Mouse (Mus musculus) heart, postnatal 0 days (tissue): ENCODE measurements around the gene Tcl1b3. TPM values are rescaled to one million over a fixed set of nuclear protein-coding genes. Genes with fewer than 3 reads are reported as not detected.

Experiments used
- ATAC-seq: fragments of 200-750 bp; cut with Nextera tagmentation; 2 replicates; pipeline ENCODE4 v1.8.0; 2017; ENCODE audit warnings: low read depth, moderate number of reproducible peaks, moderate library complexity; ENCODE audit not compliant: insufficient read depth
- DNase-seq: peaks from one replicate; pipeline ENCODE4 v3.0.0-alpha.2; 2016; ENCODE audit warnings: low spot score
- H3K27ac ChIP-seq: fragments of 300-500 bp; sonication (generic); 2 replicates; pipeline ENCODE4 v1.5.1; 2014; ENCODE audit warnings: low read depth, mild to moderate bottlenecking
- H3K27me3 ChIP-seq: fragments of 300-500 bp; sonication (generic); 2 replicates; pipeline ENCODE4 v1.6.1; 2014; ENCODE audit warnings: low read length, mixed read lengths; ENCODE audit not compliant: control insufficient read depth, insufficient read depth
- H3K36me3 ChIP-seq: fragments of 300-500 bp; sonication (generic); replicated peaks from 2 replicates; pipeline ENCODE4 v1.6.1; 2014; ENCODE audit warnings: low read length, mixed read lengths; ENCODE audit not compliant: control insufficient read depth, insufficient read depth
- H3K4me1 ChIP-seq: fragments of 300-500 bp; sonication (generic); 2 replicates; pipeline ENCODE4 v1.6.1; 2014; ENCODE audit warnings: antibody characterized with exemption; ENCODE audit not compliant: control insufficient read depth, insufficient read depth
- H3K4me2 ChIP-seq: fragments of 300-500 bp; sonication (generic); 2 replicates; pipeline ENCODE4 v1.6.1; 2014; ENCODE audit warnings: low read depth, mild to moderate bottlenecking, low read length, moderate library complexity
- H3K4me3 ChIP-seq: fragments of 300-500 bp; sonication (generic); 2 replicates; pipeline ENCODE4 v1.5.1; 2014; ENCODE audit warnings: low read depth, low read length
- H3K9ac ChIP-seq: fragments of 300-500 bp; sonication (generic); replicated peaks from 2 replicates; pipeline ENCODE4 v1.6.1; 2014; ENCODE audit warnings: low read depth, low read length, mixed read lengths
- H3K9me3 ChIP-seq: fragments of 300-500 bp; sonication (generic); replicated peaks from 2 replicates; pipeline ENCODE4 v1.6.1; 2016; ENCODE audit warnings: low read length; ENCODE audit not compliant: control insufficient read depth
- CTCF ChIP-seq: IDR thresholded peaks from 2 replicates; pipeline ENCODE4 v1.5.1; 2016; ENCODE audit warnings: antibody characterized with exemption, control low read depth, low read depth
- EP300 ChIP-seq: IDR thresholded peaks from 2 replicates; pipeline ENCODE4 v1.6.1; 2016; ENCODE audit warnings: antibody characterized with exemption, low read depth
- WGBS: fragments of 180-500 bp; shearing (Covaris S2); extraction: QIAGEN DNeasy Blood & Tissue Kit; methylation state at CpG from one replicate; pipeline ENCODE4 v1.1.7; 2014; 5-methylcytosine and 5-hydroxymethylcytosine counted together
- polyA plus RNA-seq: library from polyadenylated mRNA; unstranded; fragments of >200 nt; fragmentation: Nextera tagmentation; extraction: Ambion mirVana; gene quantifications from 2 replicates; pipeline ENCODE4 v1.2.1, GENCODE M21; 2015
- total RNA-seq: library from RNA; depleted of rRNA; stranded (reverse); fragments of >200 nt; gene quantifications from 2 replicates; pipeline ENCODE4 v1.2.3, GENCODE M21; 2014; ENCODE audit warnings: low replicate concordance; rRNA removed

Tcl1b3 gene
- total and polyA plus RNA-seq, 2 experiments from 2014 or later: not detected

GRCm38 (mm10) chr12:105239060-105239459 is 48.2 kb downstream of the Tcl1b3 start:
- Histone ChIP-seq H3K36me3 (no peaks in the 10 kb centered on the region), H3K9me3 (no peaks in the 10 kb centered on the region), H3K4me1 (no peaks in the 10 kb centered on the region), H3K4me3 (no peak overlapping the region), H3K4me2 (no peak overlapping the region), H3K27me3 (no peaks in the 10 kb centered on the region), H3K27ac (no peak overlapping the region), H3K9ac (no peak overlapping the region)
- TF ChIP-seq EP300 (no peak), CTCF (no peak)
- 83% methylated on average over 9 of the region's 9 CpGs for WGBS
- ATAC-seq (no peak), DNase-seq (no peak)

Other genes with a start within 250 kb of the Tcl1b3 start
- gene Syne3, start 181.2 kb upstream of the Tcl1b3 start, total RNA-seq: 5.0 TPM in 2 replicates
- gene Syne3, start 181.2 kb upstream of the Tcl1b3 start, polyA plus RNA-seq: 1.8 TPM in 2 replicates
- gene Glrx5, start 158.4 kb upstream of the Tcl1b3 start, total RNA-seq: 44.7 and 87.7 TPM in 2 replicates
- 210 and 217 TPM in 2 replicates for gene Glrx5, start 158.4 kb upstream of the Tcl1b3 start, polyA plus RNA-seq
- gene Tcl1b2, start 45.0 kb upstream of the Tcl1b3 start, total RNA-seq: not detected in 2 replicates
- not detected in 2 replicates for gene Tcl1b2, start 45.0 kb upstream of the Tcl1b3 start, polyA plus RNA-seq
- not detected in 2 replicates for gene Tcl1b1, start 31.4 kb upstream of the Tcl1b3 start, total RNA-seq
- not detected in 2 replicates for gene Tcl1b1, start 31.4 kb upstream of the Tcl1b3 start, polyA plus RNA-seq
- not detected in 2 replicates for gene Tcl1b5, start 14.7 kb upstream of the Tcl1b3 start, total RNA-seq
- gene Tcl1b5, start 14.7 kb upstream of the Tcl1b3 start, polyA plus RNA-seq: not detected in 2 replicates
- not detected in 2 replicates for gene Tcl1b4, start 10.9 kb downstream of the Tcl1b3 start, total RNA-seq
- gene Tcl1b4, start 10.9 kb downstream of the Tcl1b3 start, polyA plus RNA-seq: not detected in 2 replicates
- not detected in 2 replicates for gene Tcl1, start 31.8 kb downstream of the Tcl1b3 start, total RNA-seq
- not detected in 2 replicates for gene Tcl1, start 31.8 kb downstream of the Tcl1b3 start, polyA plus RNA-seq
- not detected in 2 replicates for gene Tunar, start 142.8 kb downstream of the Tcl1b3 start, total RNA-seq
- not detected in 2 replicates for gene Tunar, start 142.8 kb downstream of the Tcl1b3 start, polyA plus RNA-seq